Comparison of ENCODE assay signal across 16 mouse cellular contexts in genomic region chr14:61143358-61143757, GRCm38 (mm10). TPM values are rescaled to one million over a fixed set of nuclear protein-coding genes. Genes with fewer than 3 reads are reported as not detected.
DNase-seq lines count a peak whose midpoint lies in the region; ATAC-seq and TF ChIP-seq lines count a peak whose summit lies in the region.
"Had no signal": no experiment of that assay in that cellular context is flagged by ENCODE, and none has a peak within 500 bp of the region (broad histone marks: within the 10 kb centered on the region; RNA-seq: fewer than 3 reads in every experiment).

No protein-coding gene starts in this region.

- intact Hi-C loops in gastrocnemius, adult 2 months (cut with DNase I) = no loop called here

- peaks cover 6% of the 10 kb centered on the region; the same call in 1 of the 2 replicates for H3K27me3 ChIP-seq in lung, embryonic 15.5 days
- peaks cover 10% of the 10 kb centered on the region for H3K27me3 ChIP-seq in intestine, embryonic 14.5 days (replicated peaks; ENCODE audit: control insufficient read depth, insufficient read depth, low read length)
- H3K27me3 ChIP-seq in hindbrain, embryonic 10.5 days (ENCODE audit: insufficient read depth, poor library complexity, severe bottlenecking) = peaks cover 26% of the 10 kb centered on the region

- H3K9ac ChIP-seq in lung, embryonic 15.5 days = no peak overlapping the region
- H3K9ac ChIP-seq in intestine, embryonic 14.5 days (ENCODE audit: low read length) = no peak overlapping the region
- H3K9ac ChIP-seq: embryonic facial prominence, embryonic 15.5 days; neural tube, embryonic 12.5 days had no signal

- peak overlapping the region; percentile 28; the same call in 1 of the 2 replicates for H3K4me2 ChIP-seq in lung, embryonic 15.5 days
- H3K4me2 ChIP-seq in intestine, embryonic 14.5 days (ENCODE audit: low read length) = peak overlapping the region; percentile 40
- H3K4me2 ChIP-seq: embryonic facial prominence, embryonic 15.5 days; neural tube, embryonic 12.5 days had no signal

- TF ChIP-seq CTCF in gastrocnemius, adult 2 months (IDR thresholded peaks at IDR 0.05) = no peak

- ATAC-seq in lung, embryonic 15.5 days (ENCODE audit: borderline replicate concordance, extremely low read depth, low FRiP score, low TSS enrichment) = no peak
- no peak for ATAC-seq in intestine, embryonic 14.5 days (replicated peaks; ENCODE audit: low FRiP score, low TSS enrichment, low read depth)
- ATAC-seq: CD4-positive, CD25-positive, alpha-beta regulatory T cell, adult 4 months; forebrain, embryonic 14.5 days had no signal

- no peak for DNase-seq in gastrocnemius, adult 2 months
- DNase-seq in gastrocnemius, adult 8-10 months (ENCODE audit: low spot score in 2 of 2) = no peak
- no peak for DNase-seq in lung, adult 18-20 months
- DNase-seq in intestine, embryonic 14.5 days (ENCODE audit: low spot score) = no peak
- no peak for DNase-seq in ovary, adult 18-20 months (ENCODE audit: low spot score)
- no peak for DNase-seq in hindbrain, embryonic 10.5 days (ENCODE audit: low spot score)
- DNase-seq: gastrocnemius, postnatal 10 days had no signal

- H3K36me3 ChIP-seq in lung, embryonic 15.5 days = no peaks in the 10 kb centered on the region
- H3K36me3 ChIP-seq in intestine, embryonic 14.5 days (ENCODE audit: control insufficient read depth, insufficient read depth, low read length) = no peaks in the 10 kb centered on the region
- H3K36me3 ChIP-seq in hindbrain, embryonic 10.5 days = no peaks in the 10 kb centered on the region
- H3K36me3 ChIP-seq: embryonic facial prominence, embryonic 15.5 days; heart, embryonic 10.5 days; limb, embryonic 10.5 days; neural tube, embryonic 12.5 days had no signal

- no peaks in the 10 kb centered on the region for H3K4me1 ChIP-seq in lung, embryonic 15.5 days
- H3K4me1 ChIP-seq in intestine, embryonic 14.5 days (replicated peaks; ENCODE audit: control insufficient read depth, insufficient read depth, low read length) = no peaks in the 10 kb centered on the region
- peaks cover 15% of the 10 kb centered on the region for H3K4me1 ChIP-seq in hindbrain, embryonic 10.5 days (replicated peaks)
- H3K4me1 ChIP-seq: neural tube, embryonic 12.5 days had no signal

- H3K9me3 ChIP-seq in lung, embryonic 15.5 days = no peaks in the 10 kb centered on the region
- no peaks in the 10 kb centered on the region for H3K9me3 ChIP-seq in intestine, embryonic 14.5 days (ENCODE audit: control insufficient read depth, low read length)
- H3K9me3 ChIP-seq in hindbrain, embryonic 10.5 days = no peaks in the 10 kb centered on the region
- H3K9me3 ChIP-seq: embryonic facial prominence, embryonic 15.5 days; heart, embryonic 10.5 days; limb, embryonic 10.5 days; neural tube, embryonic 12.5 days had no signal

- peak overlapping the region; percentile 24; the same call in 1 of the 2 replicates for H3K4me3 ChIP-seq in gastrocnemius, adult 2 months
- H3K4me3 ChIP-seq in lung, embryonic 15.5 days = no peak overlapping the region
- H3K4me3 ChIP-seq in intestine, embryonic 14.5 days (ENCODE audit: low read depth, low read length) = 0 out of 2 replicates have a peak overlapping the region, but pooled peaks have one; percentile 4
- no peak overlapping the region for H3K4me3 ChIP-seq in hindbrain, embryonic 10.5 days
- H3K4me3 ChIP-seq: embryonic facial prominence, embryonic 15.5 days; heart, embryonic 10.5 days; layer of hippocampus, adult 2 months; limb, embryonic 10.5 days; neural tube, embryonic 12.5 days had no signal

- 51% methylated on average over 8 of the region's 8 CpGs for WGBS in lung, embryonic 15.5 days
- 31% methylated on average over 8 of the region's 8 CpGs for WGBS in intestine, embryonic 14.5 days
- 76% methylated on average over 8 of the region's 8 CpGs for WGBS in hindbrain, embryonic 10.5 days

- peak overlapping the region; percentile 65; the same call in 1 of the 2 replicates for H3K27ac ChIP-seq in gastrocnemius, adult 2 months
- H3K27ac ChIP-seq in lung, embryonic 15.5 days = no peak overlapping the region
- no peak overlapping the region for H3K27ac ChIP-seq in intestine, embryonic 14.5 days (ENCODE audit: low read depth)
- no peak overlapping the region for H3K27ac ChIP-seq in hindbrain, embryonic 10.5 days
- H3K27ac ChIP-seq: embryonic facial prominence, embryonic 15.5 days; heart, embryonic 10.5 days; hindbrain, postnatal 0 days; layer of hippocampus, adult 2 months; limb, embryonic 10.5 days; neural tube, embryonic 12.5 days had no signal

RNA-seq across cellular contexts. Expression of gene Sacs, which starts 5.1 kb away (rescaled TPM):
- total RNA-seq in gastrocnemius, adult 2 months (2021) = 10 to 100 TPM in 1 of 2 experiments, 1 to 10 TPM in 1; 8.3 to 17.9 TPM
- total RNA-seq in gastrocnemius, adult 8-10 months (2022) = 10 to 100 TPM in 2 of 4 experiments, 1 to 10 TPM in 2; 8.4 to 14.2 (median 10.9) TPM
- polyA plus RNA-seq in lung, embryonic 15.5 days (2015; fragmentation: Nextera tagmentation; extraction: Ambion mirVana) = 2.2 and 2.3 TPM in 2 replicates
- polyA plus RNA-seq in intestine, embryonic 14.5 days (2014; fragmentation: Nextera tagmentation; extraction: Ambion mirVana) = 3.7 and 4.5 TPM in 2 replicates
- 3.1 and 3.2 TPM in 2 replicates for polyA plus RNA-seq in hindbrain, embryonic 10.5 days (2016; fragmentation: Nextera tagmentation; extraction: Ambion mirVana)

Comparison
In these comparisons a context has a peak if more than half of its experiments do, and no peak if none do; other contexts are left out.
1. H3K4me3 ChIP-seq: peak in gastrocnemius, adult 2 months (single experiment) and intestine, embryonic 14.5 days (single experiment); none in lung, embryonic 15.5 days (single experiment) and hindbrain, embryonic 10.5 days (single experiment).